20 mouse cellular contexts compared by ENCODE assay signal in the genomic region with DNA sequence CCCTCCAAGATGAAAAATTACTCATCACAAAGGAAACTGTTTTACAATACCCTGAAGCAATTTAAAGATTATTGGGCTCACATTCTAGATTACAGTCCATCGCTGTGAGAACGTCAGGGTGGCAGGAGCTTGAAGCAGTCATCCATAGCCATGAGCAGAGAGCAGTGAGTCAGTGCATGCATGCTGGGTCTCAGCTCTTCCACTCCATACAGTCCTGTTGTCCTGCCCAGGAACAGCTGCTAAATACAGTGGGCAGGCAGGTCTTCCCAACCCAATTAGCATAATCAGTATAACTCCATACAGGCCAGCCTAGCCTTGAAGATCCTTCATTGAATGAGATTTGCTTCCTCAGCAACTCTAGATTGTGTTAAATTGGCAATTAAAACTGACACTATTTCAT.
"Had no signal": no experiment of that assay in that cellular context is flagged by ENCODE, and none has a peak within 500 bp of the region (broad histone marks: within the 10 kb centered on the region; RNA-seq: fewer than 3 reads in every experiment).

No protein-coding gene starts in this region.

- H3K4me2 ChIP-seq: limb, embryonic 13.5 days; liver, embryonic 12.5 days; liver, embryonic 15.5 days; lung, embryonic 15.5 days; midbrain, embryonic 12.5 days; stomach, embryonic 15.5 days had no signal

- H3K4me1 ChIP-seq: limb, embryonic 10.5 days; limb, embryonic 13.5 days; liver, embryonic 12.5 days; liver, embryonic 15.5 days; lung, embryonic 15.5 days; megakaryocyte, embryonic 14.5 days; midbrain, embryonic 12.5 days; stomach, embryonic 15.5 days had no signal

- H3K9me3 ChIP-seq: limb, embryonic 10.5 days; limb, embryonic 13.5 days; liver, embryonic 12.5 days; liver, embryonic 15.5 days; lung, embryonic 15.5 days; megakaryocyte, embryonic 14.5 days; midbrain, embryonic 12.5 days; stomach, embryonic 15.5 days had no signal

- H3K4me3 ChIP-seq: limb, embryonic 10.5 days; limb, embryonic 13.5 days; liver, embryonic 12.5 days; liver, embryonic 15.5 days; lung, embryonic 15.5 days; megakaryocyte, embryonic 14.5 days; midbrain, embryonic 12.5 days; stomach, embryonic 15.5 days had no signal

- H3K27ac ChIP-seq: kidney, postnatal 0 days; limb, embryonic 10.5 days; limb, embryonic 13.5 days; liver, embryonic 12.5 days; liver, embryonic 15.5 days; lung, embryonic 15.5 days; midbrain, embryonic 12.5 days; stomach, embryonic 15.5 days had no signal

- H3K9ac ChIP-seq: limb, embryonic 13.5 days; liver, embryonic 12.5 days; liver, embryonic 15.5 days; lung, embryonic 15.5 days; midbrain, embryonic 12.5 days; stomach, embryonic 15.5 days had no signal

- ATAC-seq: intestine, embryonic 16.5 days; liver, embryonic 12.5 days had no signal

- H3K27me3 ChIP-seq: limb, embryonic 13.5 days; liver, embryonic 12.5 days; liver, embryonic 15.5 days; lung, embryonic 15.5 days; megakaryocyte, embryonic 14.5 days; midbrain, embryonic 12.5 days; stomach, embryonic 15.5 days had no signal

- DNase-seq: kidney, adult 18-20 months; kidney, adult 9 months; kidney, postnatal 36 days; liver; lung, adult 18-20 months; lung, postnatal 10 days; lung, postnatal 36 days; right cerebral cortex, postnatal 25 days; spleen, adult 18-20 months; thymus, postnatal 25 days had no signal
